Mouse (Mus musculus) layer of hippocampus, adult 11-12 months (tissue): ENCODE measurements around the gene Stag1.

Experiments
- DNase-seq: peaks from one replicate; pipeline ENCODE4 v3.0.0; 2022; ENCODE audit warnings: low spot score

The Stag1 gene

DNA sequence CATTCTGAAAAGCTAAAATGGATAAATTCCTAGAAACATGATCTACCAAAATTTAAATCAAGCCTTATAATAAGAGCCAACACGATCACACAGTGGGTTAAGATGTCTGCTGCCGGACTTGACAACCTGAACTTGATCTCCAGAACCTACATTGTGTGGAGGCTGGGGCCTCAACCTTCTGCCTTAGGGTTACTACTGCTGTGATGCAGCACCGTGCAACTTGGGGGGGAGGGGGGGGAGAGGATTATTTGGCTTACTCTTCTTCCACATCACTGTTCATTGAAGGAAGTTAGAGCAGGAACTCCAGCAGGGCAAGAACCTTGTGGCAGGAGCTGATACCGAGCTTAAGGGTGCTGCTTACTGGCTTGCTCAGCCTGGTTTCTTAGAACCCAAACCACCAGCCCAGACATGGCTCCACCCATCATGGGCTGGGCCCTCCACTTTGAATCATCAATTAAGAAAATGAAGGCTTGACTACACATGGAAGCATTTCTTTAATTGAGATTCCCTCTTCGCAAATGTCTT, 365.4 kb downstream of the Stag1 start:
- DNase-seq = no peak

DNA sequence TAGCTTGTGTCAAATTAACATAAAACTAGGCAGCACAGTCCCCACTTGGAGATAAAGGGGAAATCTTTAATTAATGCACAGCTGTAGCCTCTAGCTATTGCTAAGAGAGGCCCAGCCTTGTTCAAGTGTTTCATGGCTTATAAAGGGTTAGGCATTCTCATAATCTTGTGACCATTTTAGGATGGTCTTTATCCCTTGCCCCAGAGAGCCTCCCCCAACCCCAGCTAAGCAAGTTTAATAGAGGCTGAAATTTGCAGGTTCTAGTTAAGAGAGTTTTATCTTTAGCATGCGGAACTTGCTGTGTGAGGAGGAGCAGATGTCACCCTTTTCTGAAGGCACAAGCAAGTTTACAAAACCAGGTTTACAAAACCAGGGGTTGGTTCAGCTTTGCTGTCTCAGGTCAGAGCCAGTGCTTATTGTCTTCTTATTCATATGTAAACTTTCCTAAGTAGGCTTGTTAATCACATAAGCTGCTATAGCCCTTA, 365.9 kb downstream of the Stag1 start:
- DNase-seq = no peak

DNA sequence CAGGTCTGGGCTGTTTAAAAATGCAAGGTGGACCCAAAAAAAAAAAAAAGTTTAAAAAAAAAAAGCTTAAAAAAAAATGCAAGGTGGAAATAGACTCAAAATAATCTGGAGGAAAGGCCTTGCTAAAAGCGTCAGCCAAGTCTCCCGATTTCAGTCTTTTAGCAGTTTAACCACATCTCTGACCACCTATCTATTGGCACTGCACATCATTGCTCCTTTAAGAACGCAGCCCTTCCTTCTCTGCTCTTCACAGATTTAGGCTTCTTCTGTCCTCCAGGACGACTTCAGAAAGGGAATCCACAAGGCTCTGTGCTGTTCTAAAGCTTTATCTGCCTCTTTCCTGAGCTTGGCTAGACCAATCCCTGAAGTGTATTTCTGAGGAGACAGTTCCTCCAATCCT, 366.5 kb downstream of the Stag1 start:
- no peak for DNase-seq

DNA sequence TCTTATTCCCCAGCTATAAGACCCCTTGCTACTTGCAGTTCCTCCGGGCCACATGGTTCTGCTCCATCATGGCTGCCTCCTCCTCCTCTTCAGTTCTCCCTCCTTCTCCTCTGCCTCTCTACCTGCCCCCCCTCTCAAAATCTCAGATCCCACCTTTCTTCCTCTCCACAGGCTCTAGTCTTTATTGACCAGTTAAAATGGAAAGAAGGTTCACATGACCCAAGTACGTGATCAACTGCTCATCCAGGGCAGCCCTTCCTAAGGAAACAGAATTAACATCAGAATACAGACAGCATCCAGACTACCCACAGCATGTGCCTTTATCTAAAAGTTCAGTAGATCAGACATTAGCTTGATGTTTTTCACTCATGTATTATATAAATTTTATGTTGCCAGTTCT, 371.9 kb downstream of the Stag1 start:
- no peak for DNase-seq

DNA sequence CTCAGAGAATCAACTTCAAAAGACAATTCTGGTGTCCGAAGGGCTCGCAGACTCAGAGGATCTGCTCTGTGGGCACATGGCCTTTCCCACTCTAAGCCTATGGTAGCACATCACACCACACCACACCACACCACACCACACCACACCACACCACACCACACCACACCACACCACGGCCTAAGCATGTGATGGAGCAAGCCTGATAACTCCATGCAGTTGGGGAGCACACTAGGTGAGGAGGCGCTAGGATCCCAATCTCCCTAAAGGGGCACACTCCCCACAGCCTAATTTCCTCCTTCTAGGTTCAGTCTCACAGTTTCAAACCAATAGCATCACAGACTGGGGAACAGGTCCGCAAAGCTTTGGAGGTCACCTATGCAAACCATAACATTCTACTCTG, 381.1 kb downstream of the Stag1 start:
- DNase-seq = no peak

DNA sequence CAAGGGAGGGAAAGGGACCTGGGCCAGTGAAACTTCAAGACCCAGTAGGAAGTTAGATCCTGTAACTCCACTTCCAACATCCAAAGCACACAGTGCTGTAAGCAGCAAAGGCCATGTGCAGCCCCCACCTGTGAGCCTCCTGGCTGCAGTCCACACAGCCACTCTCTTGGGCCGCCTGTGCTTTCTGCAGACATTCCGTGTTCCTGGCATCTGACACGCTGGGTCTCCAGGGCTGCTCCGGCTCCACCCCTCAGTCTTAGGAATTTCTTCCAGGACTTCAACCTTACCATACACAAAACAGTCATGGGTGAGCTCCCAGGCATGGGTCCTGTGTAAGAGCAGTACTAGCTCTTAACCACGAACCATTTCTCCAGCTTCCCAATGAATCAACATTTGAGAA, 381.7 kb downstream of the Stag1 start:
- DNase-seq = no peak

DNA sequence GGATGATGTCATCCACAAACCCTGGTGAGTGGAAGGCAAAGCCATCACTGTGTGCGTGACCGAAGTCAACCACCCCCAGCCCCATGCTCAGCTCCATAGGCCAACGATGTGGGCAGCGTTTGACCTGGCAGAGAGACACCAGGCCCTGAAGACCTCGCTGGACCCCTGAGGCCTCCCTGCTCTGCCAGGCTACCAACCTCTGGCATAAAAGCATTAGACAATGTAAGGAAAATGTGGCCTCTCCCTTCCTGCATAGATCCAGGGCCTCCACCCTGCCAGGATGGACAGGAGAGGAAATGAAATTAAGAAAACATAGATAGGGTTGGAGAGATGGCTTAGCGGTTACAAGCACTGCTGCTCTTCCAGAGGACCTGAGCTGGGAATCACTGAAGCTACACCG, 385.2 kb downstream of the Stag1 start:
- DNase-seq = no peak

DNA sequence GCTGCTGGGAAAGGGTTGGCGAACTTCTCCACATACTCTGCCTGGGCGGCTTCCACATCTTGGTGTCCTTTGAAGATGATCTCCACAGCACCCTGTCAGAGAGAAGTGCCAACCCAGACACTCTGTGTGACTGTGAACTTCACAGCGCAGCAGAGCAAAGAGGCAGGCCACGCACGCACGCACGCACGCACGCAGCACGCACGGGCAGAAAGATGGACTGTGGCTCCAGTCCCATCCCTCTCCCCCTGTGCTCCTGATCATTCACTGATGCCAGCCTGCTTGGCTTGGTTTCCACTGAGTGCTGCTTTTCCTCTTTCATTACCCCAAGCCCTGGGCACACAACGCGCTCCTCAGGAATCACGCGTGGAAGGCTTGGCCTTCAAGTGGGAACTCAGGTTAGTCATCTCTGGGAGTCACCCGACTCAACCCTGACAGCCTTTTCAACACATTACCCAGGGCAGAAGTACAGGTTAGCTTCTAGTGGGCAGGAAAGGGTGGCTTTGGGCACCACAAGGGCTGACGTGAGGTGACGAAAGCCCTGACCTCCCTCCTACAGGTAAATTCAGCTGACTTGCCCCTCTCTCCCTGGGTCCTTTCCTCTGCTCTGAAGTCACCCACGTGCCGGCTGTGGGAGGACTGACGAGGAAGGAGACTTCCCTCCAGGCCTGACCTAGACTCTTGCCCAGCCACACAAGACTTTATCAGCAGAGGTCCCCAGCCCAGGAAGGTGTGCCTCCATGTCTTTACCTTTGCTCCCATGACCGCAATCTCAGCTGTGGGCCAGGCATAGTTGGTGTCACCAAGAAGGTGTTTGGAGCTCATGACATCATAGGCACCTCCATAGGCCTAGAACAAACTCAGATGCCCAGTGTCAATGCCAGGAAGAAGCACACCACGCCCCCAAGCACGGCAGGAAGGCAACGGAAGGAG, 387.0 kb downstream of the Stag1 start:
- DNase-seq = no peak

DNA sequence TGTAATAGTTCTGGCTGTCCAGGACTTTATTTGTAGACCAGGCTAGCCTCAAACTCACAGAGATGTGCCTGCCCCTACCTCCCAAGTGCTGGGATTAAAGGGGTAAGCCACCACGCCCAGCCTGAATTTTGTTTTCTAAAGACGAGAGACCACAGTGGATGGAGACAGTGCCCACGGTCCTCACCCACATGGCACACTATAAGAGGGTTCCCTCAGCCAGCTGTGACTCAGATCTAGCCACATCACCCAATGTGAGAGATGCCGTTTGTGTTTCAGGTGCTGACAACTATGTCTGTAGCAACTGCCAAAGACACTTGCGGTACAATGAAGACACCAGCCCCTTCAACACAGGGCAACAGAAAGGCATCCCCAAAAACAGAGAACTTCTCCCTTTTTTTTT, 389.4 kb downstream of the Stag1 start:
- no peak for DNase-seq

DNA sequence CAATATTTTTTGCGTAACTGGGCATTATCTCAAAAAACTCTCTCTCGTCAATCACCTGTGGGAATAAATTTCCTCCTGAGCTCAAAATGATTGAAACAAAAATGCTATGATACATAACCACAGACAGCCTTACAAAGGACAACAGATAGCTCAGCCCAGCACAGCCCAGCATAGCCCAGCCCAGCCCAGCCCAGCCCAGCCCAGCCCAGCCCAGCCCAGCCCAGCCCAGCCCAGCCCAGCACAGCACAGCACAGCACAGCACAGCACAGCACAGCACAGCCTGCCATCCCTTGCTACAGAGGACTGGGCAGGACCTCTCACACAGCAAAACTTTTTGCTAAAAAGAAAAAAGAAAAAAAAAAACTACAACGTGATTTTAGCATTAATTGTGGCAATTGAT, 390.3 kb downstream of the Stag1 start:
- DNase-seq = no peak

DNA sequence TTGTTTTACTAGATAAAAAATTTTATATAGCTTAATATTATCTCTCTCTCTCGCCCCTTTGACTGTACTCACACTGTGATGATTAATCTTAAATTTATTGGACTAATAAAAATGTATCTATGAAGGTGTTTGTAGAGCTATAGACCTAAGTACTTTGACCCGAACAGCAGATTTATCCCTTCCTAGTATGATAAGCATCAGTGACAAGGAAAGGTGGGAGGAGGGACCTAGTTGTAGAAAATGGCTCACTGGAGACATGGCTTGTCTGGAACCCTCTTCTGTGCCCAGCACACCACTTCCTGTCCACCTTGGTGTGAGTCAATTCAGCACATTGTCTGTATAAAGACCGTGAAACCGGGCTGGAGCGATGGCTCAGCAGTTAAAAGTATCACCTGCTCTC, 393.0 kb downstream of the Stag1 start:
- DNase-seq = no peak

DNA sequence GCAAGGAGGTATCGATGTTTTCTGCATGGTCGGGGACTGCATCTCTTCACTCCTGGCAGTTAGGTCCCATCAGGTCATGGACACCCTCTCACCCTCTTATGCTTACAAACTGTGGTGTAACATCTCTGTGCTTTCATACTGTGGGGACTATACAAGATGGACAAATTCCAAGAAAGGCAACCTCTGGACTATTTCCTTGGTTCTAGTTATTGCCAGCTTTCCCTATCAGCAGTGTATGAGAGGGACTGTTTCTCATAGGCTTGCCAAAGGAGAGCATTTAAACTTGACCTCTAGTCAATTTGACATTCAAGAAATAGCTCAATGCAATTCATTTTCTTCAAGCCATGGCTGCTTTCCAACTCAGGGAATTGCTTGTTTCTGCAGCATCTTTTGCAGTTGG, 393.7 kb downstream of the Stag1 start:
- no peak for DNase-seq

DNA sequence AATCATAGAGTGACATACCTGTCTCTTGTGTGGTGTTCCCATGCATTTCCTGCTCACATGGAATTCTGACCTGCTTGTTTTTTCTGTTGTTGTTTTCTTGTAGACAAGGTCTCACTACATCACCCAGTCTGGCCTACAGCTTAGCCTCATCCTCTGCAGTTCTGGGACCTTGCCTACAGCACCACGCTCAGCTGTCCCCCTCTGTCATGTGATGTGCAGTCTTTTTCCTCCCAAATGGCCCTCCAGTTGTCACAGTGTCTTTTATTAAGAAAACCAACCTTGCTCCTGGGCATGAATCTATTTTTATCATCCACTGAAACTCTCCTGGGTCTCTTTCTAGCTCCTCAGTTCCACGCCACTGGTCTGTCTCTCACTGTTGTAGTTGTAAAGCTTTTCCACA, 394.6 kb downstream of the Stag1 start:
- no peak for DNase-seq

DNA sequence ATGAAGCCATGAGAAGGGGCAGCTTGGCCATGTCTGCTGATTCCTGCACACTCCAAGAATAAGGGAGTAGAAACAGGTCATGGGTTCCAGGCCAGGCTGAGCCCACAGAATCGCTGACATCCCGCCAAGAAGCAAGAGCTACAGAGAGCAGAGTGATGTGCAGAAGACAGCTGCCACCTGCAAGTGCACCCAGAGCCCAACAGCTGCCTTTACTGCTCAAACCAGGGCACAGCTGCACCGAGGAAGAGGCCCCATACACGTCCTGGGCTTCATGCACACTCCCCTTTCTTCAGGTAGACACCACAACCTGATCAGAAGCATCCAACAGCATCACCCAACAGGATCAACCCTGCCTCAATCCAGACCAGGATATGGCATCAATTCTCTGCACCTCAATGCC, 396.3 kb downstream of the Stag1 start:
- DNase-seq = no peak

DNA sequence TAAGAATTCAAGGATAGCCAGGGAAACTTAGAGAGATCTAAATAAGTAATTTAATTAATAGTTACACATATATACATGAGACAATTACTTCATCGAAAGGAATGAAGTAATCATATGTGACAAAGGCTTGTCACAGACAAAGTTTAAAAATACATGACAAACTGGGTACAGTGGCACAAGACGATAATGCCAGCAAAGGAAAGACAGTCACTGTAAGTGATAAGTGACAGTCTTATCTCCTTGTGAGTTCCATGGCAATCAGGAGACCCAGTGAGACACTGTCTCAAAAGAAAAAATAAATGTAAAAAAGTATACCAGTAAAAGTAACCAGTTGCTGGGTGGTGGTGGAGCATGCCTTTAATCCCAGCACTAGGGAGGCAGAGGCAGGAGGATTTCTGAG, 399.5 kb downstream of the Stag1 start:
- no peak for DNase-seq

DNA sequence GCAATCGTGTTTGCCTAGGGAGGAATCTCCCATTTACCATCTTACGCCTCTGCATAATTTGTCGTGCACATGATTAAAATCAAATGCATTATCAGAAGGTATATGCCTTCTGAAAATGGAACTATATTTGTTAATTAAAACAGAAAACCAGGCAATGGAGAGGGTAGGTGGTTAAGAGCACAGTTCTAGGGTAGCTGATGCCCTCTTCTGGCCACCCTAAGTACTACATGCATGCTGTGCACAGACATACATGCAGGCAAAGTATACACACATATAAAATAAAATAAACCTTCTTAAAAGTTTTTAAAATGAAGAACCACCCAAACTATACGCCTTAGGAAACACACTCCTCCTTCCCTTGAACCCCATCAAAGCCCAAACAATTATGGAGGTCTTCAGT, 404.5 kb downstream of the Stag1 start:
- DNase-seq = no peak

DNA sequence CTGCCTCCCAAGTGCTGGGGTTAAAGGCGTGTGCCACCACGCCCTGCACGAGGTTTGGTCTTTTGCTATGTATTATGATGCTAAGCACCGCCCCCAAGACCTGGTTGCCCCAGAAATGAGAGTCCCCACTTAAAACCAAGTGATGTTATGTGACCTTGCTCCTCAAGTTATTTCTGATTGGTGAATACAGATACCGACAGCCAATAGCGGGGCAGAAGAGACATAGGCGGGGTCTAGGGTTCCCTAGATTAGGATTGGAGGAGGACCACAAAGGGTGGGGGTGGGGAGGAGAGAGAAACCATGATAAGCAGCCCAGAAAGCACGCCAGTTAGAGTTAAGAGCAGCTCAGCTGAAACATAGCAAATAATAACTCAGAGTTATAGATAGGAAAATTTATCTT, 405.2 kb downstream of the Stag1 start:
- no peak for DNase-seq

DNA sequence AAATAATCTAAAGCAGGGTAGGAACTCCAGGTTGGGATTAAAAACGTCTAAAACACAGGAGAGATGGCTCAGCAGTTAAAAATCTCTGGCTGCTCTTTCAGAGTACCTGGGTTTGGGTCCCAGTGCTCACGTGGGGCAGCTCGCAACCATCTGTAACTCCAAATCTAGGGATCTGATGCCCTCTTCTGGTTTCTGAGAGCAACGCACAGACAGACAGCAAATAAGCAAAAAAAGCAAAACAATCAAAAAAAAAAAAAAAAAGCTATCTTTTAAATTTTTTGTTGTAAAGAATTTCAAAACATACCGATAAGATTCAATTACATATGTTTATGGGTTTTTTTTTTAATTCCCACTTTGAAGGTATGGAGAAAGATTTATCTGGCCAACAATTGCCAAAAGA, 405.7 kb downstream of the Stag1 start:
- DNase-seq = no peak

DNA sequence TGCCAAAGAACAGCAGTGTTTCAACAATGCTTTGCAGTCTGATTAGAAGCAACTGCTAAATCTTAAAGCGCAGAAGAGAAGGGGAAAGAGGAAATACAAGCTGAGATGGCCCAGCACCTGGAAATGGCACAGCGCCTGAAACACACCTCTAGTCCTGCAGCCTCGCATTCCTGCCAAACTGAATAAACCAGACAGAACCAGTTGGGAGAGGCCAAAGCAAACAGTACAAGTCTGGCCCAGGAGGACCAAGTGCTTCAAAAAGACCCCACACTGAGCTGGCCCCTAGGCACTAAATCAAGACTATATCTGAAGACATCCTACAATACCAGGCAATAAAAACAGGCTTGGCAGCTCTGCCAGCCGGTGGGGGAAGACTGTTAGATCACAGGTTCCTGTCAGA, 408.3 kb downstream of the Stag1 start:
- no peak for DNase-seq
